Mouse (Mus musculus): Measurements from ENCODE around the gene Glra2. TPM values are rescaled to one million over a fixed set of nuclear protein-coding genes. Genes with fewer than 3 reads are reported as not detected.
"Not testable (repeated sequence)": the region's sequence is repeated elsewhere in the genome, so short reads cannot be mapped to it uniquely, and the experiment has no call there.

Glra2 gene
- 40.8 and 46.7 TPM in 2 replicates for polyA plus RNA-seq (2015; fragmentation: Nextera tagmentation; extraction: Ambion mirVana)

- Histone ChIP-seq H3K4me1 (no peaks in the 10 kb centered on the region), H3K36me3 (replicated peaks) (no peaks in the 10 kb centered on the region), H3K4me3 (peak within 1 kb of the TSS; percentile 38), H3K4me2 (peak within 1 kb of the TSS; percentile 56), H3K27me3 (replicated peaks) (no peaks in the 10 kb centered on the region), H3K9me3 (no peaks in the 10 kb centered on the region), H3K27ac (peak within 1 kb of the TSS; percentile 74), H3K9ac (peak within 1 kb of the TSS; percentile 35)
- WGBS, result 18% methylated on average over 12 of the region's 12 CpGs
- ATAC-seq (replicated peaks), result peak; percentile 92
These were observed at the start of gene Glra2 for GRCm38 (mm10) chrX:165326939-165327698. Gene Glra2 (minus strand): TSS chrX:165327393.

GRCm38 (mm10) chrX:165362798-165363197 is 35.6 kb upstream of the Glra2 start:
- no peak overlapping the region for H3K4me2 ChIP-seq

GRCm38 (mm10) chrX:165344611-165345010 is 17.4 kb upstream of the Glra2 start:
- Histone ChIP-seq H3K4me2 (no peak overlapping the region), H3K9ac (no peak overlapping the region), H3K4me3 (no peak overlapping the region), H3K27ac (no peak overlapping the region), H3K36me3 (replicated peaks) (no peaks in the 10 kb centered on the region), H3K27me3 (replicated peaks) (no peaks in the 10 kb centered on the region), H3K9me3 (no peaks in the 10 kb centered on the region), H3K4me1 (no peaks in the 10 kb centered on the region)
- WGBS, result 81% methylated on average over 5 of the region's 5 CpGs
- no peak for ATAC-seq (replicated peaks)

More at GRCm38 (mm10) chrX:165362798-165363197, 35.6 kb upstream of the Glra2 start:
- H3K27me3 ChIP-seq (replicated peaks), result no peaks in the 10 kb centered on the region
- ATAC-seq (replicated peaks), result no peak; the same call in 1 of the 2 replicates
- H3K4me3 ChIP-seq, result no peak overlapping the region
- no peaks in the 10 kb centered on the region for H3K36me3 ChIP-seq (replicated peaks)
- WGBS, result 59% methylated on average over 1 of the region's 1 CpGs
- H3K9ac ChIP-seq, result no peak overlapping the region
- no peak overlapping the region for H3K27ac ChIP-seq
- no peaks in the 10 kb centered on the region for H3K4me1 ChIP-seq
- H3K9me3 ChIP-seq, result no peaks in the 10 kb centered on the region

GRCm38 (mm10) chrX:165327699-165328333 is 623 bp upstream of the Glra2 start:
- 22% methylated on average over 9 of the region's 9 CpGs for WGBS
- H3K36me3 ChIP-seq (replicated peaks), result no peaks in the 10 kb centered on the region

GRCm38 (mm10) chrX:165193550-165193949 is 133.6 kb downstream of the Glra2 start:
- ATAC-seq (replicated peaks), result no peak
- Histone ChIP-seq H3K9ac (no peak overlapping the region), H3K4me3 (no peak overlapping the region), H3K27ac (no peak overlapping the region), H3K4me2 (no peak overlapping the region), H3K4me1 (no peaks in the 10 kb centered on the region), H3K36me3 (replicated peaks) (no peaks in the 10 kb centered on the region), H3K27me3 (replicated peaks) (no peaks in the 10 kb centered on the region), H3K9me3 (no peaks in the 10 kb centered on the region)
- 67% methylated on average over 1 of the region's 1 CpGs for WGBS

More at GRCm38 (mm10) chrX:165327699-165328333, 623 bp upstream of the Glra2 start:
- peak; percentile 74 for ATAC-seq (replicated peaks)
- Histone ChIP-seq H3K9ac (peak overlapping the region; percentile 35; the same call in 1 of the 2 replicates), H3K4me2 (peak overlapping the region; percentile 56), H3K4me3 (peak overlapping the region; percentile 38), H3K9me3 (no peaks in the 10 kb centered on the region), H3K4me1 (no peaks in the 10 kb centered on the region), H3K27me3 (replicated peaks) (no peaks in the 10 kb centered on the region), H3K27ac (peak overlapping the region; percentile 74)

GRCm38 (mm10) chrX:165191170-165191569 is 136.0 kb downstream of the Glra2 start:
- H3K4me1 ChIP-seq, result no peaks in the 10 kb centered on the region

GRCm38 (mm10) chrX:165182948-165183347 is 144.2 kb downstream of the Glra2 start:
- H3K4me1 ChIP-seq, result not testable (repeated sequence)
- WGBS, result 86% methylated on average over 2 of the region's 2 CpGs

More at GRCm38 (mm10) chrX:165191170-165191569, 136.0 kb downstream of the Glra2 start:
- Histone ChIP-seq H3K4me2 (no peak overlapping the region), H3K9me3 (no peaks in the 10 kb centered on the region), H3K9ac (no peak overlapping the region), H3K27ac (no peak overlapping the region), H3K4me3 (no peak overlapping the region), H3K36me3 (replicated peaks) (no peaks in the 10 kb centered on the region), H3K27me3 (replicated peaks) (no peaks in the 10 kb centered on the region)
- 66% methylated on average over 1 of the region's 1 CpGs for WGBS
- no peak for ATAC-seq (replicated peaks)

GRCm38 (mm10) chrX:165156549-165156948 is 170.6 kb downstream of the Glra2 start:
- H3K36me3 ChIP-seq (replicated peaks), result no peaks in the 10 kb centered on the region
- 82% methylated on average over 1 of the region's 1 CpGs for WGBS
- H3K27ac ChIP-seq, result no peak overlapping the region
- no peaks in the 10 kb centered on the region for H3K27me3 ChIP-seq (replicated peaks)
- H3K9ac ChIP-seq, result no peak overlapping the region
- no peak overlapping the region for H3K4me2 ChIP-seq
- H3K9me3 ChIP-seq, result no peaks in the 10 kb centered on the region
- no peak for ATAC-seq (replicated peaks)
- H3K4me3 ChIP-seq, result no peak overlapping the region
- H3K4me1 ChIP-seq, result no peaks in the 10 kb centered on the region

More at GRCm38 (mm10) chrX:165182948-165183347, 144.2 kb downstream of the Glra2 start:
- H3K9ac ChIP-seq; H3K4me3 ChIP-seq; ATAC-seq (replicated peaks); H3K36me3 ChIP-seq (replicated peaks); H3K27me3 ChIP-seq (replicated peaks); H3K4me2 ChIP-seq; H3K9me3 ChIP-seq; H3K27ac ChIP-seq: not testable (repeated sequence)

- WGBS, result 72% methylated on average over 1 of the region's 1 CpGs
These were observed 223.0 kb downstream of the Glra2 start for GRCm38 (mm10) chrX:165104171-165104570.

More at GRCm38 (mm10) chrX:165104171-165104570, 223.0 kb downstream of the Glra2 start:
- Histone ChIP-seq H3K36me3 (replicated peaks) (no peaks in the 10 kb centered on the region), H3K27me3 (replicated peaks) (no peaks in the 10 kb centered on the region), H3K4me2 (no peak overlapping the region), H3K4me1 (no peaks in the 10 kb centered on the region), H3K4me3 (no peak overlapping the region), H3K9ac (no peak overlapping the region), H3K9me3 (no peaks in the 10 kb centered on the region), H3K27ac (no peak overlapping the region)
- ATAC-seq (replicated peaks), result no peak
